Mouse (Mus musculus) C2C12 (cell line): ENCODE data around the gene Chrm5.

ENCODE experiments used
- CTCF ChIP-seq: IDR thresholded peaks from one replicate; pipeline ENCODE4 v1.5.1; 2011; ENCODE audit not compliant: control insufficient read depth, insufficient read depth, insufficient read length
- MAX ChIP-seq: IDR thresholded peaks from one replicate; pipeline ENCODE4 v1.6.1; 2011; ENCODE audit warnings: mild to moderate bottlenecking, control low read depth

GRCm38 (mm10) chr2:112476554-112476953 is 4.0 kb downstream of the Chrm5 start:
- no peak for TF ChIP-seq MAX
- TF ChIP-seq CTCF, result no peak
